Mouse (Mus musculus) liver, adult (tissue): ENCODE measurements around the gene Krt81.

Experiments used
- GATA4 ChIP-seq: IDR thresholded peaks from 2 replicates; pipeline ENCODE4 v1.6.1; 2014; ENCODE audit warnings: mild to moderate bottlenecking, low read length; ENCODE audit not compliant: insufficient replicate concordance

Gene Krt81

GRCm38 (mm10) chr15:101472952-101473528, 9.5 kb upstream of the Krt81 start, which contains the start of gene Krt86:
Gene Krt86 (plus strand): TSS chr15:101473478.
- no peak for TF ChIP-seq GATA4

- TF ChIP-seq GATA4 = no peak
Measured at GRCm38 (mm10) chr15:101469093-101469492, 5.5 kb upstream of the Krt81 start.

GRCm38 (mm10) chr15:101459283-101459682, 4.3 kb downstream of the Krt81 start:
- TF ChIP-seq GATA4 = no peak

GRCm38 (mm10) chr15:101458361-101458930, 5.1 kb downstream of the Krt81 start:
- TF ChIP-seq GATA4 = no peak

GRCm38 (mm10) chr15:101455891-101456290, 7.7 kb downstream of the Krt81 start:
- TF ChIP-seq GATA4 = no peak

GRCm38 (mm10) chr15:101455292-101455691, 8.3 kb downstream of the Krt81 start:
- TF ChIP-seq GATA4 = no peak

GRCm38 (mm10) chr15:101454774-101455173, 8.8 kb downstream of the Krt81 start:
- no peak for TF ChIP-seq GATA4

- no peak for TF ChIP-seq GATA4
Measured at GRCm38 (mm10) chr15:101453093-101453736, 10.3 kb downstream of the Krt81 start.

- no peak for TF ChIP-seq GATA4
Measured at GRCm38 (mm10) chr15:101447444-101447843, 16.1 kb downstream of the Krt81 start, which contains the start of gene Krt88. Gene Krt88 (plus strand): TSS chr15:101447744.

- TF ChIP-seq GATA4 = no peak
Measured at GRCm38 (mm10) chr15:101446572-101446971, 17.0 kb downstream of the Krt81 start.

GRCm38 (mm10) chr15:101440837-101441236, 22.7 kb downstream of the Krt81 start:
- no peak for TF ChIP-seq GATA4

- TF ChIP-seq GATA4 = no peak
Measured at GRCm38 (mm10) chr15:101438555-101438954, 25.0 kb downstream of the Krt81 start, which contains the start of gene Krt87. Gene Krt87 (minus strand): TSS chr15:101438804.

- no peak for TF ChIP-seq GATA4
Measured at GRCm38 (mm10) chr15:101436611-101437010, 26.9 kb downstream of the Krt81 start.

- TF ChIP-seq GATA4 = no peak
Measured at GRCm38 (mm10) chr15:101424914-101425313, 38.6 kb downstream of the Krt81 start.

GRCm38 (mm10) chr15:101420903-101421302, 42.6 kb downstream of the Krt81 start:
- TF ChIP-seq GATA4 = no peak

- TF ChIP-seq GATA4 = no peak
Measured at GRCm38 (mm10) chr15:101418950-101419349, 44.6 kb downstream of the Krt81 start.
